Mouse (Mus musculus): Measurements from ENCODE around the gene Arsj. TPM values are rescaled to one million over a fixed set of nuclear protein-coding genes. Genes with fewer than 3 reads are reported as not detected.

Gene Arsj
- polyA plus RNA-seq (2014; fragmentation: Nextera tagmentation; extraction: Ambion mirVana) = 0.20 and 0.28 TPM in 2 replicates

GRCm38 (mm10) chr3:126363568-126364505 lies at the start of gene Arsj:
Gene Arsj (plus strand): TSS chr3:126363684.
- Histone ChIP-seq H3K4me3 (ENCODE audit: low read depth, low read length) (peak within 1 kb of the TSS; percentile 35), H3K9me3 (ENCODE audit: control insufficient read depth, low read length) (no peaks in the 10 kb centered on the region), H3K4me1 (ENCODE audit: control insufficient read depth, insufficient read depth, low read length) (peaks cover 2% of the 10 kb centered on the region; the same call in 1 of the 2 replicates), H3K4me2 (peak within 1 kb of the TSS; percentile 72), H3K36me3 (ENCODE audit: control insufficient read depth, insufficient read depth, low read length) (no peaks in the 10 kb centered on the region), H3K27me3 (ENCODE audit: control insufficient read depth, insufficient read depth, low read length) (no peaks in the 10 kb centered on the region), H3K27ac (ENCODE audit: low read depth, low read length) (no peak within 1 kb of the TSS), H3K9ac (ENCODE audit: low read length) (peak within 1 kb of the TSS; percentile 55)
- DNase-seq (ENCODE audit: low spot score, missing footprints) (peak; percentile 90), ATAC-seq (ENCODE audit: low FRiP score) (peak; percentile 88)
- WGBS = 15% methylated on average over 41 of the region's 41 CpGs

GRCm38 (mm10) chr3:126324872-126325498 lies 38.5 kb upstream of the Arsj start:
- no peaks in the 10 kb centered on the region for H3K9me3 ChIP-seq (ENCODE audit: control insufficient read depth, low read length)
- peak; percentile 45 for ATAC-seq (ENCODE audit: low FRiP score)
- DNase-seq (ENCODE audit: low spot score, missing footprints) = no peak
- peaks cover 6% of the 10 kb centered on the region; the same call in 1 of the 2 replicates for H3K4me1 ChIP-seq (ENCODE audit: control insufficient read depth, insufficient read depth, low read length)
- no peak overlapping the region for H3K4me3 ChIP-seq (ENCODE audit: low read depth, low read length)
- H3K4me2 ChIP-seq = no peak overlapping the region
- WGBS = 37% methylated on average over 4 of the region's 4 CpGs
- no peaks in the 10 kb centered on the region for H3K27me3 ChIP-seq (ENCODE audit: control insufficient read depth, insufficient read depth, low read length)
- no peak overlapping the region for H3K27ac ChIP-seq (ENCODE audit: low read depth, low read length)
- no peaks in the 10 kb centered on the region for H3K36me3 ChIP-seq (ENCODE audit: control insufficient read depth, insufficient read depth, low read length)
- H3K9ac ChIP-seq (ENCODE audit: low read length) = no peak overlapping the region

- Histone ChIP-seq H3K27ac (ENCODE audit: low read depth, low read length) (no peak overlapping the region), H3K4me2 (no peak overlapping the region), H3K9ac (ENCODE audit: low read length) (no peak overlapping the region), H3K4me1 (ENCODE audit: control insufficient read depth, insufficient read depth, low read length) (peaks cover 6% of the 10 kb centered on the region; the same call in 1 of the 2 replicates), H3K36me3 (ENCODE audit: control insufficient read depth, insufficient read depth, low read length) (no peaks in the 10 kb centered on the region), H3K4me3 (ENCODE audit: low read depth, low read length) (no peak overlapping the region), H3K27me3 (ENCODE audit: control insufficient read depth, insufficient read depth, low read length) (no peaks in the 10 kb centered on the region), H3K9me3 (ENCODE audit: control insufficient read depth, low read length) (no peaks in the 10 kb centered on the region)
- 62% methylated on average over 4 of the region's 4 CpGs for WGBS
- ATAC-seq (ENCODE audit: low FRiP score) (no peak), DNase-seq (ENCODE audit: low spot score, missing footprints) (no peak)
Observed at GRCm38 (mm10) chr3:126325891-126326627, 37.4 kb upstream of the Arsj start.

GRCm38 (mm10) chr3:126326628-126327325 lies 36.7 kb upstream of the Arsj start:
- no peak; the same call in 1 of the 2 replicates for ATAC-seq (ENCODE audit: low FRiP score)
- 85% methylated on average over 2 of the region's 2 CpGs for WGBS
- H3K9ac ChIP-seq (ENCODE audit: low read length) = no peak overlapping the region

GRCm38 (mm10) chr3:126335329-126335728 lies 28.2 kb upstream of the Arsj start:
- no peaks in the 10 kb centered on the region for H3K36me3 ChIP-seq (ENCODE audit: control insufficient read depth, insufficient read depth, low read length)

More at GRCm38 (mm10) chr3:126326628-126327325, 36.7 kb upstream of the Arsj start:
- Histone ChIP-seq H3K4me3 (ENCODE audit: low read depth, low read length) (no peak overlapping the region), H3K9me3 (ENCODE audit: control insufficient read depth, low read length) (no peaks in the 10 kb centered on the region), H3K4me2 (no peak overlapping the region), H3K36me3 (ENCODE audit: control insufficient read depth, insufficient read depth, low read length) (no peaks in the 10 kb centered on the region), H3K27me3 (ENCODE audit: control insufficient read depth, insufficient read depth, low read length) (no peaks in the 10 kb centered on the region), H3K27ac (ENCODE audit: low read depth, low read length) (no peak overlapping the region), H3K4me1 (ENCODE audit: control insufficient read depth, insufficient read depth, low read length) (peaks cover 6% of the 10 kb centered on the region; the same call in 1 of the 2 replicates)
- no peak for DNase-seq (ENCODE audit: low spot score, missing footprints)

GRCm38 (mm10) chr3:126344745-126345144 lies 18.7 kb upstream of the Arsj start:
- no peak for DNase-seq (ENCODE audit: low spot score, missing footprints)
- WGBS = 90% methylated on average over 1 of the region's 1 CpGs
- Histone ChIP-seq H3K4me3 (ENCODE audit: low read depth, low read length) (no peak overlapping the region), H3K36me3 (ENCODE audit: control insufficient read depth, insufficient read depth, low read length) (no peaks in the 10 kb centered on the region), H3K27me3 (ENCODE audit: control insufficient read depth, insufficient read depth, low read length) (no peaks in the 10 kb centered on the region), H3K9ac (ENCODE audit: low read length) (no peak overlapping the region), H3K4me2 (no peak overlapping the region), H3K27ac (ENCODE audit: low read depth, low read length) (no peak overlapping the region), H3K9me3 (ENCODE audit: control insufficient read depth, low read length) (no peaks in the 10 kb centered on the region), H3K4me1 (ENCODE audit: control insufficient read depth, insufficient read depth, low read length) (no peaks in the 10 kb centered on the region)
- no peak for ATAC-seq (ENCODE audit: low FRiP score)

More at GRCm38 (mm10) chr3:126335329-126335728, 28.2 kb upstream of the Arsj start:
- 75% methylated on average over 4 of the region's 4 CpGs for WGBS
- Histone ChIP-seq H3K4me1 (ENCODE audit: control insufficient read depth, insufficient read depth, low read length) (no peaks in the 10 kb centered on the region), H3K9ac (ENCODE audit: low read length) (no peak overlapping the region), H3K9me3 (ENCODE audit: control insufficient read depth, low read length) (no peaks in the 10 kb centered on the region), H3K27me3 (ENCODE audit: control insufficient read depth, insufficient read depth, low read length) (no peaks in the 10 kb centered on the region), H3K27ac (ENCODE audit: low read depth, low read length) (no peak overlapping the region), H3K4me3 (ENCODE audit: low read depth, low read length) (no peak overlapping the region), H3K4me2 (no peak overlapping the region)
- ATAC-seq (ENCODE audit: low FRiP score) (no peak), DNase-seq (ENCODE audit: low spot score, missing footprints) (peak; percentile 19)

GRCm38 (mm10) chr3:126359760-126360159 lies 3.7 kb upstream of the Arsj start:
- no peak overlapping the region for H3K9ac ChIP-seq (ENCODE audit: low read length)
- no peak overlapping the region for H3K4me2 ChIP-seq
- 59% methylated on average over 1 of the region's 1 CpGs for WGBS

GRCm38 (mm10) chr3:126362392-126362791 lies 1.1 kb upstream of the Arsj start:
- Histone ChIP-seq H3K27ac (ENCODE audit: low read depth, low read length) (no peak overlapping the region), H3K4me1 (ENCODE audit: control insufficient read depth, insufficient read depth, low read length) (peaks cover 2% of the 10 kb centered on the region; the same call in 1 of the 2 replicates), H3K4me3 (ENCODE audit: low read depth, low read length) (no peak overlapping the region), H3K9ac (ENCODE audit: low read length) (no peak overlapping the region), H3K4me2 (no peak overlapping the region), H3K9me3 (ENCODE audit: control insufficient read depth, low read length) (no peaks in the 10 kb centered on the region), H3K27me3 (ENCODE audit: control insufficient read depth, insufficient read depth, low read length) (no peaks in the 10 kb centered on the region), H3K36me3 (ENCODE audit: control insufficient read depth, insufficient read depth, low read length) (no peaks in the 10 kb centered on the region)
- ATAC-seq (ENCODE audit: low FRiP score) (no peak), DNase-seq (ENCODE audit: low spot score, missing footprints) (no peak)
- WGBS = 80% methylated on average over 2 of the region's 2 CpGs

More at GRCm38 (mm10) chr3:126359760-126360159, 3.7 kb upstream of the Arsj start:
- H3K36me3 ChIP-seq (ENCODE audit: control insufficient read depth, insufficient read depth, low read length) = no peaks in the 10 kb centered on the region
- ATAC-seq (ENCODE audit: low FRiP score) (no peak), DNase-seq (ENCODE audit: low spot score, missing footprints) (no peak)
- H3K4me1 ChIP-seq (ENCODE audit: control insufficient read depth, insufficient read depth, low read length) = peaks cover 2% of the 10 kb centered on the region; the same call in 1 of the 2 replicates
- no peak overlapping the region for H3K4me3 ChIP-seq (ENCODE audit: low read depth, low read length)
- H3K27me3 ChIP-seq (ENCODE audit: control insufficient read depth, insufficient read depth, low read length) = no peaks in the 10 kb centered on the region
- H3K27ac ChIP-seq (ENCODE audit: low read depth, low read length) = no peak overlapping the region
- H3K9me3 ChIP-seq (ENCODE audit: control insufficient read depth, low read length) = no peaks in the 10 kb centered on the region
